Mouse (Mus musculus) kidney, adult 2 months (tissue): ENCODE data around the gene Rnase9.

ENCODE experiments used
- CTCF ChIP-seq: fragments of 200-500 bp; conservative IDR thresholded peaks from 2 replicates; pipeline ENCODE4 v1.5.1; 2011; ENCODE audit warnings: low read depth, mild to moderate bottlenecking, control low read depth, low read length, moderate library complexity, mixed read lengths; ENCODE audit not compliant: insufficient read depth, insufficient read length
- POLR2A ChIP-seq: fragments of 200-500 bp; IDR thresholded peaks from one replicate; pipeline ENCODE4 v1.6.1; 2011; ENCODE audit warnings: low read depth, low read length, control low read depth

GRCm38 (mm10) chr14:50997999-50998666 lies 43.5 kb downstream of the Rnase9 start:
- TF ChIP-seq CTCF (no peak), POLR2A (no peak)
